Mouse (Mus musculus) embryonic facial prominence, embryonic 14.5 days (tissue): ENCODE results near the gene Itgb6. TPM values are rescaled to one million over a fixed set of nuclear protein-coding genes. Genes with fewer than 3 reads are reported as not detected.
A peak's percentile ranks its signal among the peaks of the same experiment; 100 is the strongest.

ENCODE experiments used
- ATAC-seq: fragments of 200-750 bp; cut with Nextera tagmentation; 2 replicates; pipeline ENCODE4 v1.8.0; 2017; ENCODE audit warnings: low read depth, moderate number of reproducible peaks, moderate TSS enrichment
- DNase-seq: peaks from one replicate; pipeline ENCODE4 v3.0.0-alpha.2; 2015; ENCODE audit warnings: low spot score
- H3K27ac ChIP-seq: fragments of 300-500 bp; sonication (generic); replicated peaks from 2 replicates; pipeline ENCODE4 v1.5.1; 2014; ENCODE audit warnings: low read depth, mild to moderate bottlenecking, low read length, moderate library complexity
- H3K27me3 ChIP-seq: fragments of 300-500 bp; sonication (generic); replicated peaks from 2 replicates; pipeline ENCODE4 v1.6.1; 2014; ENCODE audit warnings: low read length; ENCODE audit not compliant: control insufficient read depth, insufficient read depth
- H3K36me3 ChIP-seq: fragments of 300-500 bp; sonication (generic); 2 replicates; pipeline ENCODE4 v1.6.1; 2014; ENCODE audit warnings: low read length, mixed read lengths; ENCODE audit not compliant: control insufficient read depth, insufficient read depth
- H3K4me1 ChIP-seq: fragments of 300-500 bp; sonication (generic); 2 replicates; pipeline ENCODE4 v1.6.1; 2014; ENCODE audit warnings: antibody characterized with exemption, low read length; ENCODE audit not compliant: control insufficient read depth, insufficient read depth
- H3K4me2 ChIP-seq: fragments of 300-500 bp; sonication (generic); 2 replicates; pipeline ENCODE4 v1.6.1; 2014; ENCODE audit warnings: low read depth, mild to moderate bottlenecking, low read length, moderate library complexity, mixed read lengths
- H3K4me3 ChIP-seq: fragments of 300-500 bp; sonication (generic); 2 replicates; pipeline ENCODE4 v1.5.1; 2014; ENCODE audit warnings: low read depth, mild to moderate bottlenecking, low read length
- H3K9ac ChIP-seq: fragments of 300-500 bp; sonication (generic); 2 replicates; pipeline ENCODE4 v1.6.1; 2014; ENCODE audit warnings: low read depth, mild to moderate bottlenecking, low read length, moderate library complexity, mixed read lengths
- H3K9me3 ChIP-seq: fragments of 300-500 bp; sonication (generic); 2 replicates; pipeline ENCODE4 v1.6.1; 2016; ENCODE audit warnings: low read length; ENCODE audit not compliant: control insufficient read depth
- WGBS: fragments of 180-500 bp; shearing (Covaris S2); extraction: QIAGEN DNeasy Blood & Tissue Kit; methylation state at CpG from one replicate; pipeline ENCODE4 v1.1.7; 2014; 5-methylcytosine and 5-hydroxymethylcytosine counted together
- polyA plus RNA-seq: library from polyadenylated mRNA; unstranded; fragments of >200 nt; fragmentation: Nextera tagmentation; extraction: Ambion mirVana; gene quantifications from 2 replicates; pipeline ENCODE4 v1.2.1, GENCODE M21; 2014

Gene Itgb6
- polyA plus RNA-seq, 1 experiment from 2014 or later: 4.0 TPM

DNA sequence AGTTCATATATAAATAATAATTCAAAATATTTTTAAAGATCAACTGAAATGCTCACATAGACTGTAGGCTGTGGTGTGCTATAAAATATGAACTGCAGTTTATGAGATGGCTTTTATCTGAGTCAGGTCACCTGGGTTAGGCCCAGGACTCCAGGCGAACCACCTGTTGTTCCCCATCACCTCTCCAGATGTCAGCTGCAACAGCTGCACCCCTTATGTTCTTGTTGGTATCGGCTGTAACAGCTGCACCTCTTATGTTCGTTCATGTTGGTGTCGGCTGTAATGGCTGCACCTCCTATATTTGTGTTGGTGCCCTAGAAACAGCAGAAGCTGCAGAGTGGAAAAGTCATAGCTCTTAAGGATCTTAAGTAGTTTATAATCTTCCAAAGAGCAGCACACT is 12.1 kb downstream of the Itgb6 start:
- Histone ChIP-seq H3K9ac (no peak overlapping the region), H3K4me1 (peaks cover 15% of the 10 kb centered on the region), H3K27ac (no peak overlapping the region), H3K27me3 (no peaks in the 10 kb centered on the region), H3K36me3 (no peaks in the 10 kb centered on the region), H3K9me3 (no peaks in the 10 kb centered on the region), H3K4me3 (no peak overlapping the region), H3K4me2 (no peak overlapping the region)
- 73% methylated on average over 4 of the region's 4 CpGs for WGBS
- DNase-seq: no peak
- ATAC-seq: peak; percentile 35; the same call in 1 of the 2 replicates

DNA sequence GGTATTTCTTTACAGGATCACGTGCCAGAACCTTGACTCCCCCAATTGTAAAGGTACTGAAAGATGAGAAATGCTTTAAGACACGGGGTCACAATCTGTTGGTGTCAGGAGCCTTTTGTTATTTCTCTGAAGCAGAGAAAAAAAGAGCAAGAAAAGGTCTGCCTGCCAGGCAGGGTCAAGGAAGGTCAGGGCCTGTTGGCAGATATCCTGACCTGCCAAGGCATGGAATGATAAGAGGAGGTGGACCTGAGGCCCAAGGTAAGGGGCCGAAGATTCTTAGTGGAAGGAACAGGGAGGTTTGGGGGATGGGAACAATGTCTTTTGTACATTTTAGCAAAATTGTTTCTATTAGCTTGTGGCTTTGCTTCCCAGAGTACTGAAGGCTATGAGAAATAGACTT is 13.8 kb downstream of the Itgb6 start:
- H3K4me2 ChIP-seq: no peak overlapping the region
- WGBS: 42% methylated on average over 3 of the region's 3 CpGs
- no peaks in the 10 kb centered on the region for H3K27me3 ChIP-seq
- ATAC-seq (no peak), DNase-seq (no peak)
- no peak overlapping the region for H3K9ac ChIP-seq
- H3K9me3 ChIP-seq: no peaks in the 10 kb centered on the region
- no peak overlapping the region for H3K27ac ChIP-seq
- H3K4me3 ChIP-seq: no peak overlapping the region
- no peaks in the 10 kb centered on the region for H3K36me3 ChIP-seq
- peaks cover under 1% of the 10 kb centered on the region; the same call in 1 of the 2 replicates for H3K4me1 ChIP-seq

DNA sequence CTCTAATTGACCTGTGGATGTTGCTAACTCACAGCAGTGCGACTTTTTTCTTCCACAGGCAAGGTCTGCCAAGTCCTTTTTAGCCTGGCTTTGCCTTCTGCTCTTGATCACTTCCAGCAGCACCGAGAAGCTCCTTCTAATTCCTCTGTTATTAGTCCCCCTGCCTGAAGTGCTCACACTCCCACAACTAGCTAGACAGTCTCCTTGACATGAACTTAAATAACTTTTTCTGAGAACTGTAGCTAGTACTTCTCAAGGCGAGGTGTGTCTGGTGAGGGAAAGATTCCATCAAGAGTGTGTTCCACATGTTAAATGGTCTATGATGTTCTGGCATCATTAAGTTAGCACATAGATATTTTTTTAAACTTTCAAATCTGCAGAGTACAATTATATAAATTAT is 15.6 kb downstream of the Itgb6 start:
- ATAC-seq: no peak
- Histone ChIP-seq H3K4me2 (no peak overlapping the region), H3K27ac (no peak overlapping the region), H3K4me1 (peaks cover 9% of the 10 kb centered on the region; the same call in 1 of the 2 replicates), H3K36me3 (no peaks in the 10 kb centered on the region), H3K4me3 (no peak overlapping the region), H3K9ac (no peak overlapping the region), H3K27me3 (no peaks in the 10 kb centered on the region), H3K9me3 (no peaks in the 10 kb centered on the region)
- WGBS: 80% methylated on average over 3 of the region's 3 CpGs
- DNase-seq: no peak

DNA sequence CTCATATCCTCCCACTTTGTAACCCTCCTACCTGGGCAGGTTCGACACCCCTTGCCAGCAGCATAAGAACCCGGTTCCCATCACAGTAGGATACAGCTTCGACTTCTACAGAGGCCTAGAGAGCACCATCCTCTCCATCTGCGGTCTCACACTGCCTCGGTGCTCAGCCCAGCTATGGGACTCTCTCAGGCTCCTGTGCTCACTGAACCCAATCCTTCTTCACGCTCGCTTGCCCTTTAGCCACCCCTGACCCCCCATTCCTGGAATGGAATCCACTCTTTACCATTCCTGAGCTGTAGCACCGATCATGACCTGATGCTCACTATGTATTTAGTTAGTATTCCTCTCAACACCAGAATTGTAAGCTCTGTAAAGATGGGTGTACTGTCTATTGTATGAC is 17.0 kb downstream of the Itgb6 start:
- Histone ChIP-seq H3K4me2 (no peak overlapping the region), H3K9me3 (no peaks in the 10 kb centered on the region), H3K4me3 (no peak overlapping the region), H3K4me1 (peaks cover 9% of the 10 kb centered on the region; the same call in 1 of the 2 replicates), H3K9ac (no peak overlapping the region), H3K27ac (no peak overlapping the region), H3K36me3 (no peaks in the 10 kb centered on the region), H3K27me3 (no peaks in the 10 kb centered on the region)
- no peak for ATAC-seq
- no peak for DNase-seq
- 90% methylated on average over 8 of the region's 8 CpGs for WGBS

DNA sequence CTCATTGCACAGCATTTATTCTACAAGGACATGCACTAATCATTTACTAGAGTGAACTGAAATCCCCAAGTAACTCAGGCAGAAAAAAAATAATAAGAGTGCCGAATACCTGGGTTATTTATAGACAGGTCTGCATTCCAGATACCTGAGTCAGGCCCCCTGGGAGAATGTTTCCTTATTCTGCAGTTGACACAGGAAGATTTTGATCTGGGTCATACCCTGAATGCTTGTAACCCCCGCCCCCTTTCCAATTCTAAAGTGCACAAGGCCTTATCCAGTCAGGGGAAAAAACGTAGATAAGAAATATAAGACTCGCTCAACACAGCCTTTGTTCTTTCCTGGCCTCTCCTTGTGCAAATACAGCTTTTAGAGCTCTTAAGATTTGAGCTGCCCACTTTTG is 19.1 kb downstream of the Itgb6 start:
- no peaks in the 10 kb centered on the region for H3K9me3 ChIP-seq
- no peak overlapping the region for H3K4me2 ChIP-seq
- DNase-seq (peak; percentile 90), ATAC-seq (peak; percentile 69; the same call in 1 of the 2 replicates)
- no peak overlapping the region for H3K4me3 ChIP-seq
- peaks cover 15% of the 10 kb centered on the region for H3K4me1 ChIP-seq
- H3K36me3 ChIP-seq: no peaks in the 10 kb centered on the region
- no peak overlapping the region for H3K27ac ChIP-seq
- WGBS: 41% methylated on average over 4 of the region's 4 CpGs
- no peaks in the 10 kb centered on the region for H3K27me3 ChIP-seq
- no peak overlapping the region for H3K9ac ChIP-seq

DNA sequence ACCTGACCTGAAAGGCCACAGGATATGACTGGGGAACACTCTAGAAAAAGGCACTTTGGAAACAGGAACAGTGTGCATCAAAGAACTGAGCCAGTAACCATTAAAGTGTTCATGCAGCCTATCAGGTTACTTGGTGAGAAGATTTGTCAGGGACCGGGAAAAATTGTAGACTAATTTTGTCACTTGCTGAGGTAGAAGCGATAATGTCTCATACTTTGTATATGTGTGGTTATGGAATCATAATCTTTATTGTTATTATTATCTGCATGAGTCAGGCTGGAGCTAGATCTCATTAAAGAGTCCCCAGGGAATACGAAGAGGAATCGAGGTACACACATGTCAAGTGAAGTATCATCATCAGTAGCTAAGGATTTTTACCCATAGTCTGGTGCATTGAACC is 21.5 kb downstream of the Itgb6 start:
- no peak for ATAC-seq
- Histone ChIP-seq H3K36me3 (no peaks in the 10 kb centered on the region), H3K4me1 (peaks cover 23% of the 10 kb centered on the region), H3K27me3 (no peaks in the 10 kb centered on the region), H3K9ac (no peak overlapping the region), H3K9me3 (no peaks in the 10 kb centered on the region), H3K27ac (no peak overlapping the region), H3K4me2 (no peak overlapping the region), H3K4me3 (no peak overlapping the region)
- DNase-seq: no peak
- WGBS: 80% methylated on average over 4 of the region's 4 CpGs

DNA sequence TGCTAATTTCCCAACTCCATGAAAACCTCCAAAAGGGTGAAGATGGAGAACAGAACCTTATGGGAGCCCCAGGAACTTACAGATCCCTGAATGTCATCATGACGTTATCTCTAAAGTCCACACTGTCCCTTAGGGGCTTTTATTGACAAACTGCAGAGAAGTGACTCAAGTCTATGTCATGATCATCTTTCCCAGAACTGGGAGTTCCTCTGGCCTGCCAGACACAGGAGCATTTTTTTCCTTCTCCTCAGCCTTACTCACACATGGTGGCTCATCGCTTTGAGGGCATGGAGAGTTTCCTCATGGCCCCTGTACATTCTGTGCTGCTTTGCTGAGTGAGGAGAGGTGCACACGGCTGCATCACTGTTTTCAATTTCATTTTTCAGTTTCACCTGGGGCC is 22.4 kb downstream of the Itgb6 start:
- no peaks in the 10 kb centered on the region for H3K27me3 ChIP-seq
- no peak overlapping the region for H3K27ac ChIP-seq
- no peak overlapping the region for H3K9ac ChIP-seq
- ATAC-seq: no peak
- no peak for DNase-seq
- WGBS: 76% methylated on average over 3 of the region's 3 CpGs
- no peak overlapping the region for H3K4me2 ChIP-seq
- H3K36me3 ChIP-seq: no peaks in the 10 kb centered on the region
- H3K4me3 ChIP-seq: no peak overlapping the region
- peaks cover 23% of the 10 kb centered on the region for H3K4me1 ChIP-seq
- no peaks in the 10 kb centered on the region for H3K9me3 ChIP-seq

DNA sequence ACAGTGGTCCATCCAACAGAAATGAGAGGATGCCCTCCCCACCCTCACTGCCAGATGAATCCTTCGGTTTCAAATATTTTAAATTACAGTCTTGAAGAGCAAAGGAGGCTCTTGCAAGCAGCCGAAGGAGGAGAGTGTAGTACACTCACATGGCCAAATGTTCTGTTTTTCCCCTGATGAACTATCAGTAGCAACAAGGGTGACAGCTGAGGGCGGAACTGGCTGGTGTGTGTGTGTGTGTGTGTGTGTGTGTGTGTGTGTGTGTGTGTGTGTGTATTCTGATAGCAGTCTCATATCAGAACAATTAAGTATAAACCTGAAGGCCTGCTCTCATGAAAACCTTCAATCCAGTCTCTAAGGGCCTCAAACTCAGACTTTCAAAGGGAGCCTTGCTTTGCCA is 22.9 kb downstream of the Itgb6 start:
- 88% methylated on average over 3 of the region's 3 CpGs for WGBS

DNA sequence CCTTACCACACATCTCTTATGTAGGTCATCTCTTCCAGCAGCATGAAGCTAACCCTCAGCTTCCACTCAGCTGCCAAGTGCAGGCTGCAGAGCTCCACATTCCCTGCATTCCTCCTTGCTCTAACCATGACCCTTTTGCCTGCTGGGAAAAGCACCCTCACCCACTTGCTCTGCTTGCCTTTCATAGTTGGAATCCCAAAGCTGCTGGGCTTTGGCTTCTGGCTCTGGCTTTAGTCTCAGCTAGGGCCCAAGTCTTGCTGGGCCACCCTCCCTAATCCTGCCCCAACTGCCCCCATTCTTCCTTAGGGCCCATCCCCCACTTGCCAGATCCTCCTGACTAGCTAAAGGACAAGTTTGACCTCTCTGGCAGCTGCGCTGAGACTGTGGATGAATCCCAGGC is 24.3 kb downstream of the Itgb6 start:
- Histone ChIP-seq H3K4me2 (no peak overlapping the region), H3K36me3 (no peaks in the 10 kb centered on the region), H3K27ac (peak overlapping the region; percentile 10; the same call in 1 of the 2 replicates), H3K27me3 (no peaks in the 10 kb centered on the region), H3K4me3 (no peak overlapping the region), H3K9ac (no peak overlapping the region), H3K9me3 (no peaks in the 10 kb centered on the region), H3K4me1 (peaks cover 23% of the 10 kb centered on the region)
- ATAC-seq (peak; percentile 79), DNase-seq (peak; percentile 78)
- WGBS: 10% methylated on average over 1 of the region's 1 CpGs

More for the DNA sequence above, 22.9 kb downstream of the Itgb6 start:
- Histone ChIP-seq H3K4me1 (peaks cover 23% of the 10 kb centered on the region), H3K9me3 (no peaks in the 10 kb centered on the region), H3K4me3 (no peak overlapping the region), H3K9ac (no peak overlapping the region), H3K4me2 (no peak overlapping the region), H3K27me3 (no peaks in the 10 kb centered on the region), H3K36me3 (no peaks in the 10 kb centered on the region), H3K27ac (no peak overlapping the region)
- no peak for DNase-seq
- no peak for ATAC-seq
